Mouse (Mus musculus): Measurements from ENCODE around the gene Gpr162.

DNA sequence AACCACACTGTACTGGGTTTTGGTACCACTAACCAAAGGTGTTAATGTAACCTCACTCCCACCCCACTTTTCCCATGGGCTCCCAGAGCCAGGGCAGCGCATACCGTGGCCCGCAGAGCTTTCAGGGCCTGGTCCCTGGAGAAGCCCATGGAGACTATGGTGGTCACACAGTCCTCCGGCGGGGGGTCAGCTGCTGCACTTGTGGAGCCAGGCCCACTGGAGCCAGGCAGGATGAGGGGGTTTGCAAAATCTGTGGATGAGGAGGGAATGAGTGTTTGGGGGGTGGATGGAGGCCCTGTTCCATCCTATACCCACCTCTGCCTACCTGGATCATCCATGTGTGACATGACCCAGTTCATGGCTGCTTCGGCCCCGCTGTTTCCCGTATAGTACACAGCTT lies 46.2 kb downstream of the Gpr162 start:
- TF ChIP-seq POLR2A (IDR thresholded peaks at IDR 0.05; ENCODE audit: control insufficient read depth, low read depth, low read length): no peak
- TF ChIP-seq CTCF (IDR thresholded peaks at IDR 0.05; ENCODE audit: control insufficient read depth, insufficient read depth, insufficient replicate concordance, low read depth, low read length): no peak

All from testis, adult 2 months (tissue).